Comparison of ENCODE assay signal across 22 mouse cellular contexts in the genomic region with DNA sequence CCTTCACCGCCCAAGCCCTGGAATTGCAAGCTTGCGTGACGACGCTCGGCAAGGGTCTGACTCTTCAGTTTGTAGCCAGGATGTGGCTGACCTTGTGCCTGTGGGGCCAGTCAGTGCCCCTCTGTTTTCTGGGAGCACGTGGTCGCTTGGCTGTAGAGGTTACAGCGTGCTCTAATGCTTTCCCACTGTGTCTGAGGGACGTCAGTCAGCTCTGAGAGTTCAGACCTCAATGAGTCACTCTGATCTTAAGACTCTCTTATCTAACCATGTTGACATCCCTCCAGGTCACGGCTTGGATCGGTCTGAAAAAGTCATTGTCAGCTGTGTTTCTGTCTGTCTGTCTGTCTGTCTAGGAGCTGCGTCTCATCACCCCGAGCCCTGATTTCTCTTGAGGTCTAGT. TPM values are rescaled to one million over a fixed set of nuclear protein-coding genes. Genes with fewer than 3 reads are reported as not detected.
"Had no signal": no experiment of that assay in that cellular context is flagged by ENCODE, and none has a peak within 500 bp of the region (broad histone marks: within the 10 kb centered on the region; RNA-seq: fewer than 3 reads in every experiment).

No protein-coding gene starts in this region.

- H3K9me3 ChIP-seq: limb, embryonic 10.5 days; limb, embryonic 13.5 days; midbrain, embryonic 13.5 days had no signal

- ATAC-seq: liver, postnatal 0 days; lung, postnatal 0 days; midbrain, embryonic 13.5 days had no signal

- H3K4me2 ChIP-seq: limb, embryonic 13.5 days; lung, embryonic 14.5 days; midbrain, embryonic 13.5 days had no signal

- H3K36me3 ChIP-seq: limb, embryonic 10.5 days; limb, embryonic 13.5 days; midbrain, embryonic 13.5 days had no signal

- H3K4me3 ChIP-seq: layer of hippocampus, adult 2 months; limb, embryonic 10.5 days; limb, embryonic 13.5 days; midbrain, embryonic 13.5 days had no signal

- H3K27ac ChIP-seq: kidney, postnatal 0 days; layer of hippocampus, adult 2 months; limb, embryonic 10.5 days; limb, embryonic 13.5 days; liver, embryonic 14.5 days; macrophage; midbrain, embryonic 13.5 days; stomach, postnatal 0 days had no signal

- DNase-seq: kidney, adult 18-20 months; kidney, postnatal 25 days; layer of hippocampus, adult 9-11 months; liver; liver, postnatal 0 days; lung, embryonic 14.5 days; right cerebral cortex, adult 18-20 months; right cerebral cortex, postnatal 14 days; right cerebral cortex, postnatal 4 days; thymus, postnatal 25 days had no signal

- H3K9ac ChIP-seq: limb, embryonic 13.5 days; liver, embryonic 14.5 days; liver, postnatal 0 days; lung, embryonic 14.5 days; midbrain, embryonic 13.5 days had no signal

RNA-seq across cellular contexts. Expression of gene Phldb3, which starts 4.3 kb away (rescaled TPM):
- polyA plus RNA-seq: midbrain, embryonic 13.5 days; midbrain, postnatal 0 days; neural tube, embryonic 11.5 days; neural tube, embryonic 14.5 days had no signal

RNA-seq across cellular contexts. Expression of gene Lypd3, which starts 21.5 kb away (rescaled TPM):
- polyA plus RNA-seq: liver, postnatal 0 days; lung, postnatal 0 days; macrophage; midbrain, embryonic 13.5 days had no signal
